Mouse (Mus musculus) MEL (cell line): ENCODE measurements at regions not wholly inside any gene's neighbourhood (a gene's known extent, or its start where the extent isn't known, plus 50 kb on each side); places are given as distances from the start of the nearest gene placed in this dataset.

Experiments
- DNase-seq: peaks from one replicate; pipeline ENCODE4 v3.0.0; 2011; ENCODE audit warnings: low read depth, low spot score
- H3K27ac ChIP-seq: 2 replicates; pipeline ENCODE4 v1.5.1; 2012; ENCODE audit warnings: low read depth, mild to moderate bottlenecking, control low read depth, low read length, moderate library complexity; ENCODE audit not compliant: control insufficient read depth
- H3K27me3 ChIP-seq, 2 experiments: fragments of 150-350 bp in 1 of 2; sonication (generic) in 1 of 2; 2 replicates each; pipeline ENCODE4 v1.6.1; 2012; ENCODE audit warnings: low read length in 2 of 2, mild to moderate bottlenecking in 2 of 2, improper control_type of control experiment in 1 of 2, moderate library complexity in 1 of 2; ENCODE audit not compliant: insufficient read depth in 2 of 2, control insufficient read depth in 1 of 2
- H3K36me3 ChIP-seq, 2 experiments: 2 replicates each; pipeline ENCODE4 v1.6.1; 2012 to 2014; ENCODE audit warnings: low read length in 2 of 2, improper control_type of control experiment in 1 of 2, inconsistent platforms in 1 of 2, mild to moderate bottlenecking in 1 of 2; ENCODE audit not compliant: insufficient read depth in 2 of 2, control insufficient read depth in 1 of 2
- H3K4me1 ChIP-seq, 2 experiments: fragments of 150-350 bp in 1 of 2; sonication (generic) in 1 of 2; 2 replicates each; pipeline ENCODE4 v1.6.1; 2012; ENCODE audit warnings: low read length in 2 of 2, improper control_type of control experiment in 1 of 2, mild to moderate bottlenecking in 1 of 2; ENCODE audit not compliant: insufficient read depth in 2 of 2, control insufficient read depth in 1 of 2
- H3K4me3 ChIP-seq, 2 experiments: fragments of 150-350 bp in 1 of 2; sonication (generic) in 1 of 2; 2 replicates each; pipeline ENCODE4 v1.5.1; 2012; ENCODE audit warnings: low read depth in 2 of 2, low read length in 2 of 2, mild to moderate bottlenecking in 2 of 2, moderate library complexity in 2 of 2, control low read depth in 1 of 2, improper control_type of control experiment in 1 of 2; ENCODE audit not compliant: control insufficient read depth in 1 of 2, insufficient read depth in 1 of 2
- H3K79me2 ChIP-seq: 2 replicates; pipeline ENCODE4 v1.6.1; 2012; ENCODE audit warnings: mild to moderate bottlenecking, low read length, moderate library complexity; ENCODE audit not compliant: control insufficient read depth, poor library complexity, insufficient read depth
- H3K9ac ChIP-seq: 2 replicates; pipeline ENCODE4 v1.6.1; 2012; ENCODE audit warnings: low read depth, mild to moderate bottlenecking, control low read depth, low read length, moderate library complexity; ENCODE audit not compliant: control insufficient read depth, poor library complexity, severe bottlenecking
- H3K9me3 ChIP-seq: fragments of 150-350 bp; sonication (generic); replicated peaks from 2 replicates; pipeline ENCODE4 v1.6.1; 2012; ENCODE audit warnings: mild to moderate bottlenecking, low read length, improper control_type of control experiment, moderate library complexity; ENCODE audit not compliant: insufficient read depth
- CHD1 ChIP-seq: IDR thresholded peaks from 2 replicates; pipeline ENCODE4 v1.6.1; 2012; ENCODE audit warnings: low read depth, mild to moderate bottlenecking, inconsistent platforms, low read length, improper control_type of control experiment
- CTCF ChIP-seq, 3 experiments: IDR thresholded peaks in 2 of 3; conservative IDR thresholded peaks in 1 of 3; 2 replicates each; pipeline ENCODE4 v1.5.1; 2011 to 2012; ENCODE audit warnings: low read length in 3 of 3, low read depth in 2 of 3, mild to moderate bottlenecking in 2 of 3, improper control_type of control experiment in 1 of 3, inconsistent platforms in 1 of 3, mixed read lengths in 1 of 3, moderate library complexity in 1 of 3; ENCODE audit not compliant: control insufficient read depth in 1 of 3, insufficient read depth in 1 of 3, poor library complexity in 1 of 3, severe bottlenecking in 1 of 3
- E2F4 ChIP-seq: IDR thresholded peaks from 2 replicates; pipeline ENCODE4 v1.6.1; 2011; ENCODE audit warnings: low read depth, low read length, improper control_type of control experiment, borderline replicate concordance
- ELF1 ChIP-seq: IDR thresholded peaks from 2 replicates; pipeline ENCODE4 v1.6.1; 2014; ENCODE audit warnings: low read depth, mild to moderate bottlenecking, inconsistent platforms, low read length, improper control_type of control experiment, moderate library complexity
- ETS1 ChIP-seq: IDR thresholded peaks from 2 replicates; pipeline ENCODE4 v1.6.1; 2012; ENCODE audit warnings: low read depth, mild to moderate bottlenecking, inconsistent platforms, low read length, improper control_type of control experiment, moderate library complexity
- GABPA ChIP-seq: IDR thresholded peaks from 2 replicates; pipeline ENCODE4 v1.6.1; 2012; ENCODE audit warnings: low read depth, mild to moderate bottlenecking, inconsistent platforms, low read length, improper control_type of control experiment, moderate library complexity
- HCFC1 ChIP-seq: IDR thresholded peaks from 2 replicates; pipeline ENCODE4 v1.6.1; 2012; ENCODE audit warnings: low read depth, mild to moderate bottlenecking, inconsistent platforms, low read length, improper control_type of control experiment, moderate library complexity
- JUND ChIP-seq: IDR thresholded peaks from 2 replicates; pipeline ENCODE4 v1.6.1; 2011; ENCODE audit warnings: low read depth, mild to moderate bottlenecking, improper control_type of control experiment, low read length
- MAX ChIP-seq: IDR thresholded peaks from 2 replicates; pipeline ENCODE4 v1.6.1; 2011; ENCODE audit warnings: low read length, improper control_type of control experiment
- MYB ChIP-seq: IDR thresholded peaks from 2 replicates; pipeline ENCODE4 v1.6.1; 2011; ENCODE audit warnings: mild to moderate bottlenecking, low read depth, low read length, improper control_type of control experiment
- NELFE ChIP-seq: IDR thresholded peaks from 2 replicates; pipeline ENCODE4 v1.6.1; 2011; ENCODE audit warnings: low read depth, low read length, improper control_type of control experiment
- POLR2A ChIP-seq, 2 experiments: IDR thresholded peaks; 2 replicates each; pipeline ENCODE4 v1.6.1; 2011 to 2012; ENCODE audit warnings: low read length in 2 of 2, mild to moderate bottlenecking in 2 of 2, control low read depth in 1 of 2, improper control_type of control experiment in 1 of 2, low read depth in 1 of 2, moderate library complexity in 1 of 2; ENCODE audit not compliant: control insufficient read depth in 1 of 2, insufficient read depth in 1 of 2, poor library complexity in 1 of 2
- POLR2AphosphoS2 ChIP-seq: IDR thresholded peaks from 2 replicates; pipeline ENCODE4 v1.6.1; 2011; ENCODE audit warnings: low read length, improper control_type of control experiment
- POLR2AphosphoS5 ChIP-seq: IDR thresholded peaks from 2 replicates; pipeline ENCODE4 v1.6.1; 2012; ENCODE audit warnings: low read depth, borderline replicate concordance, mild to moderate bottlenecking, inconsistent platforms, low read length, moderate library complexity, mixed read lengths
- RCOR1 ChIP-seq: IDR thresholded peaks from 2 replicates; pipeline ENCODE4 v1.6.1; 2012; ENCODE audit warnings: low read depth, mild to moderate bottlenecking, inconsistent platforms, low read length, improper control_type of control experiment
- SMC3 ChIP-seq: IDR thresholded peaks from 2 replicates; pipeline ENCODE4 v1.6.1; 2011; ENCODE audit warnings: low read depth, low read length, improper control_type of control experiment
- TBP ChIP-seq: IDR thresholded peaks from 2 replicates; pipeline ENCODE4 v1.8.0; 2011; ENCODE audit warnings: low read depth, low read length, improper control_type of control experiment
- USF2 ChIP-seq, 2 experiments: IDR thresholded peaks; 2 replicates each; pipeline ENCODE4 v1.6.1; 2011 to 2012; ENCODE audit warnings: improper control_type of control experiment in 2 of 2, low read length in 2 of 2, borderline replicate concordance in 1 of 2, inconsistent platforms in 1 of 2, low read depth in 1 of 2, mild to moderate bottlenecking in 1 of 2; ENCODE audit not compliant: insufficient read depth in 1 of 2
- ZKSCAN1 ChIP-seq: IDR thresholded peaks from 2 replicates; pipeline ENCODE4 v1.6.1; 2012; ENCODE audit warnings: low read depth, mild to moderate bottlenecking, inconsistent platforms, low read length, improper control_type of control experiment, moderate library complexity
- ZNF384 ChIP-seq: IDR thresholded peaks from 2 replicates; pipeline ENCODE4 v1.6.1; 2012; ENCODE audit warnings: low read depth, mild to moderate bottlenecking, inconsistent platforms, low read length, improper control_type of control experiment

DNA sequence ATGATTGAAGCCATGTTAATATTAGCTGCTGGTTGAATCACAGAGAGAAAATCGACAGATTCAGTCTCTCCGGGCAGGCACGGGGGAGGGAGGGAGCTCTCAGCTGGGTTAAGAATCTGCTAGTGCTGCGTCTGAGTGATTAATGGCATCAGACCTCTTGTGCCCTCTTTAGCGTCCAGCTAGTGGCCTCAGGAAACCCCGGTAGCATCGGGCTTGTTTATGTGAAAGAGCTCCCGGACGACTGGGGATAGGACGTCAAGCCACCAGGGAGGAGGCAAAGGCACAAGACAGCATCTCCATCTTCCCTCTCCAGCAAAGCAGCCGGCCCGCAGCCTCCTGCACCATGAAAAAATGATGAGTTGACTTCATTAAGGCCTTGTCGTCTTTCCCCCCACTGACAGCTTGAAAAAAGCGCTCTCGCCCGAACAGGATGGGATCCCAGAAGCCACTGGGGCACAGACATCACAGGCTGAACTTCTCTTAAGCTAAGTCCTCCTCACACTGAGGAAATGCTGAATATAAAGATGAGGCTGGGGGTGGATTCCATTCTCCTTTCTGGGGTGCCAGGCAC, 294.9 kb downstream of the CK137956 start:
- no peak overlapping the region for H3K9ac ChIP-seq
- no peak overlapping the region for H3K27ac ChIP-seq
- H3K4me3 ChIP-seq: no peak overlapping the region
- no peak for DNase-seq
- no peaks in the 10 kb centered on the region for H3K27me3 ChIP-seq
- no peaks in the 10 kb centered on the region for H3K4me1 ChIP-seq
- no peaks in the 10 kb centered on the region for H3K36me3 ChIP-seq
- no peaks in the 10 kb centered on the region for H3K79me2 ChIP-seq
- TF ChIP-seq CHD1 (no peak), POLR2A (IDR thresholded peaks at IDR 0.05; ENCODE audit: control insufficient read depth in 1 of 2, insufficient read depth in 1 of 2, low read depth in 1 of 2, low read length in 2 of 2, poor library complexity in 1 of 2) (no peak), E2F4 (no peak), ZKSCAN1 (no peak), MYB (no peak), MAX (no peak), NELFE (no peak), POLR2AphosphoS5 (no peak)
- H3K9me3 ChIP-seq: no peaks in the 10 kb centered on the region

DNA sequence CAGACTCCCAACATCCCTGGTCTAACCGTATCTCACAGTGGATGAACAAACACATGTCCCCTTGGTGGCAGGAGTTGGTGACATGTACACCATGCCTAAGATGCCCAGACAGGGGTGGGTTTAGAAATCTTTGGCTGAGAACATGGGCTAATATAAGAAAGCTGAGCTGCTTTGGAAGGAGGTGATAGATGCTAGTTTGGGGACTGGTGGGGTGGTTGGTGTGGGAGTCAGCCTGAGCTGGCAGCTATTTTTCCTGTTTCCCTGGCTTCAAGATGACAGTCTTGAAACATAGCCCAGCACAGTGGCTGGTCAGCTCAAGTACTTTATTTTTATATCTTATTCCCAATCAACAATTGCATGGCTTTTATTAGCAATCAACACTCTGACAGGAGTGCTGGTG, 302.0 kb upstream of the Gjb5 start:
- H3K27ac ChIP-seq: no peak overlapping the region
- H3K9ac ChIP-seq: no peak overlapping the region
- no peaks in the 10 kb centered on the region for H3K79me2 ChIP-seq
- DNase-seq: no peak
- no peaks in the 10 kb centered on the region for H3K4me1 ChIP-seq
- no peaks in the 10 kb centered on the region for H3K27me3 ChIP-seq
- no peak for TF ChIP-seq CTCF (IDR thresholded peaks at IDR 0.05 in 2 of 3, conservative IDR thresholded peaks at IDR 0.05 in 1 of 3; ENCODE audit: control insufficient read depth in 1 of 3, insufficient read depth in 1 of 3, low read depth in 2 of 3, low read length in 3 of 3, poor library complexity in 1 of 3, severe bottlenecking in 1 of 3)
- TF ChIP-seq USF2 (IDR thresholded peaks at IDR 0.05; ENCODE audit: borderline replicate concordance in 1 of 2, insufficient read depth in 1 of 2, low read depth in 1 of 2, low read length in 2 of 2): no peak
- no peak for TF ChIP-seq ZNF384
- TF ChIP-seq POLR2AphosphoS5: no peak
- TF ChIP-seq ETS1: no peak
- no peak for TF ChIP-seq JUND
- no peak for TF ChIP-seq CHD1
- TF ChIP-seq NELFE: no peak
- TF ChIP-seq POLR2AphosphoS2: no peak
- TF ChIP-seq ELF1: no peak
- no peak for TF ChIP-seq TBP
- TF ChIP-seq RCOR1: no peak
- TF ChIP-seq HCFC1: no peak
- TF ChIP-seq SMC3: no peak
- TF ChIP-seq GABPA: no peak
- H3K36me3 ChIP-seq: no peaks in the 10 kb centered on the region
- H3K4me3 ChIP-seq: no peak overlapping the region
- no peaks in the 10 kb centered on the region for H3K9me3 ChIP-seq
